Mouse (Mus musculus): ENCODE data around the gene Zdhhc6. TPM values are rescaled to one million over a fixed set of nuclear protein-coding genes. Genes with fewer than 3 reads are reported as not detected.

The Zdhhc6 gene
- total RNA-seq, 2 experiments from 2014 or later: 27.8 to 30.8 TPM

- no peak for DNase-seq (ENCODE audit: low spot score in 2 of 2)
These were observed 4.0 kb downstream of the Zdhhc6 start for GRCm38 (mm10) chr19:55311874-55312273.

- DNase-seq (ENCODE audit: low spot score in 2 of 2): no peak
These were observed 10.8 kb downstream of the Zdhhc6 start for GRCm38 (mm10) chr19:55305024-55305423.

- no peak for DNase-seq (ENCODE audit: low spot score in 2 of 2)
These were observed 15.3 kb downstream of the Zdhhc6 start for GRCm38 (mm10) chr19:55300525-55300924.

- no peak for DNase-seq (ENCODE audit: low spot score in 2 of 2)
These were observed 16.5 kb downstream of the Zdhhc6 start for GRCm38 (mm10) chr19:55299378-55299777.

- DNase-seq (ENCODE audit: low spot score in 2 of 2): no peak
These were observed 17.9 kb downstream of the Zdhhc6 start for GRCm38 (mm10) chr19:55297961-55298360.

GRCm38 (mm10) chr19:55297489-55297888 is 18.3 kb downstream of the Zdhhc6 start:
- no peak for DNase-seq (ENCODE audit: low spot score in 2 of 2)

GRCm38 (mm10) chr19:55296301-55296700 is 19.5 kb downstream of the Zdhhc6 start:
- DNase-seq (ENCODE audit: low spot score in 2 of 2): no peak

GRCm38 (mm10) chr19:55295556-55295955 is 20.3 kb downstream of the Zdhhc6 start:
- no peak for DNase-seq (ENCODE audit: low spot score in 2 of 2)

GRCm38 (mm10) chr19:55295075-55295474 is 20.8 kb downstream of the Zdhhc6 start:
- no peak for DNase-seq (ENCODE audit: low spot score in 2 of 2)

- no peak for DNase-seq (ENCODE audit: low spot score in 2 of 2)
These were observed 22.7 kb downstream of the Zdhhc6 start for GRCm38 (mm10) chr19:55293175-55293574.

- DNase-seq (ENCODE audit: low spot score in 2 of 2): no peak
These were observed 23.5 kb downstream of the Zdhhc6 start for GRCm38 (mm10) chr19:55292210-55292850.

GRCm38 (mm10) chr19:55290621-55291270 is 25.1 kb downstream of the Zdhhc6 start:
- no peak for DNase-seq (ENCODE audit: low spot score in 2 of 2)

GRCm38 (mm10) chr19:55288974-55289373 is 26.9 kb downstream of the Zdhhc6 start:
- DNase-seq (ENCODE audit: low spot score in 2 of 2): no peak

- DNase-seq (ENCODE audit: low spot score in 2 of 2): no peak
These were observed 29.8 kb downstream of the Zdhhc6 start for GRCm38 (mm10) chr19:55286034-55286433.

- no peak for DNase-seq (ENCODE audit: low spot score in 2 of 2)
These were observed 31.7 kb downstream of the Zdhhc6 start for GRCm38 (mm10) chr19:55284093-55284492.

GRCm38 (mm10) chr19:55276770-55277169 is 39.1 kb downstream of the Zdhhc6 start:
- DNase-seq (ENCODE audit: low spot score in 2 of 2): no peak

GRCm38 (mm10) chr19:55276100-55276499 is 39.7 kb downstream of the Zdhhc6 start:
- DNase-seq (ENCODE audit: low spot score in 2 of 2): no peak

GRCm38 (mm10) chr19:55273340-55273739 is 42.5 kb downstream of the Zdhhc6 start:
- no peak for DNase-seq (ENCODE audit: low spot score in 2 of 2)

- no peak for DNase-seq (ENCODE audit: low spot score in 2 of 2)
These were observed 44.4 kb downstream of the Zdhhc6 start for GRCm38 (mm10) chr19:55271448-55271847.

GRCm38 (mm10) chr19:55269051-55269450 is 46.8 kb downstream of the Zdhhc6 start:
- no peak for DNase-seq (ENCODE audit: low spot score in 2 of 2)

- DNase-seq (ENCODE audit: low spot score in 2 of 2): no peak
These were observed 47.7 kb downstream of the Zdhhc6 start for GRCm38 (mm10) chr19:55268150-55268549.

GRCm38 (mm10) chr19:55266786-55267185 is 49.0 kb downstream of the Zdhhc6 start:
- no peak for DNase-seq (ENCODE audit: low spot score in 2 of 2)

- DNase-seq (ENCODE audit: low spot score in 2 of 2): no peak
These were observed 50.6 kb downstream of the Zdhhc6 start for GRCm38 (mm10) chr19:55265269-55265668.
